Mouse (Mus musculus) stomach, postnatal 0 days (tissue): Measurements from ENCODE around the gene Hmgcl.

Source experiments
- CTCF ChIP-seq: IDR thresholded peaks from 2 replicates; pipeline ENCODE4 v1.5.1; 2016; ENCODE audit warnings: antibody characterized with exemption, low read depth, mild to moderate bottlenecking, moderate library complexity
- EP300 ChIP-seq: optimal IDR thresholded peaks from 2 replicates; pipeline ENCODE3; 2016; ENCODE audit warnings: antibody characterized with exemption

DNA sequence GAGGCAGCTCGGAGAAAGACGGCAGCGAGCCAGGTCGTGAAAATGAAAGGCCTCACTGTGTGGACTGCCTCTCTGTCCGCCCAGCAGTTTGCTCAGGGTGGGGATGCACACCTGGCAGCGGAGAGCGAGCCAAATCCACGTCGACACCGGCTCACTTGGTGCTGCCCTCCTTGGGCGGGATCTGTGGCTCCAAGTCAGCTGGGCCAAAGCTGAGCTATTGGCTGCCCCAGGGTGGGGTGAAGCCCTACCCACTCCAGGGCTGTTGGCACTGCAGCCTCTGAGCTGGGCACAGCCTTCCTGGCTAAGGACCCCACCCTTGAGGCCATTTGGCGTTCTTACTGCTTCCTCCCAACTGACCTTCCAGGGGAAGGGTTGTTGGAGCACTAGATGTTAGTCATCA is 18.2 kb downstream of the Hmgcl start:
- TF ChIP-seq CTCF (peak; percentile 45), EP300 (no peak)
